Mouse (Mus musculus) limb, embryonic 14.5 days (tissue): ENCODE measurements around the gene Tmc7. TPM values are rescaled to one million over a fixed set of nuclear protein-coding genes. Genes with fewer than 3 reads are reported as not detected.

Source experiments
- ATAC-seq: fragments of 200-750 bp; cut with Nextera tagmentation; 2 replicates; pipeline ENCODE4 v1.8.0; 2017; ENCODE audit warnings: low read depth, moderate number of reproducible peaks, moderate TSS enrichment; ENCODE audit not compliant: low FRiP score
- DNase-seq: peaks from one replicate; pipeline ENCODE4 v3.0.0-alpha.2; 2015; ENCODE audit warnings: low spot score
- H3K27ac ChIP-seq: fragments of 300-500 bp; sonication (generic); replicated peaks from 2 replicates; pipeline ENCODE4 v1.5.1; 2014; ENCODE audit warnings: low read depth, mild to moderate bottlenecking, low read length, moderate library complexity, mixed read lengths
- H3K27me3 ChIP-seq: fragments of 300-500 bp; sonication (generic); 2 replicates; pipeline ENCODE4 v1.6.1; 2014; ENCODE audit warnings: low read length, mixed read lengths; ENCODE audit not compliant: control insufficient read depth, insufficient read depth
- H3K36me3 ChIP-seq: fragments of 300-500 bp; sonication (generic); 2 replicates; pipeline ENCODE4 v1.6.1; 2014; ENCODE audit warnings: mild to moderate bottlenecking, low read length, moderate library complexity, mixed read lengths; ENCODE audit not compliant: control insufficient read depth, insufficient read depth
- H3K4me1 ChIP-seq: fragments of 300-500 bp; sonication (generic); 2 replicates; pipeline ENCODE4 v1.6.1; 2014; ENCODE audit warnings: antibody characterized with exemption, low read length, mixed read lengths; ENCODE audit not compliant: control insufficient read depth, insufficient read depth
- H3K4me2 ChIP-seq: fragments of 300-500 bp; sonication (generic); replicated peaks from 2 replicates; pipeline ENCODE4 v1.6.1; 2014; ENCODE audit warnings: low read depth, mild to moderate bottlenecking, low read length, moderate library complexity; ENCODE audit not compliant: severe bottlenecking
- H3K4me3 ChIP-seq: fragments of 300-500 bp; sonication (generic); replicated peaks from 2 replicates; pipeline ENCODE4 v1.5.1; 2014; ENCODE audit warnings: low read length
- H3K9ac ChIP-seq: fragments of 300-500 bp; sonication (generic); 2 replicates; pipeline ENCODE4 v1.6.1; 2014; ENCODE audit warnings: mild to moderate bottlenecking, low read depth, low read length, moderate library complexity; ENCODE audit not compliant: severe bottlenecking
- H3K9me3 ChIP-seq: fragments of 300-500 bp; sonication (generic); 2 replicates; pipeline ENCODE4 v1.6.1; 2016; ENCODE audit warnings: low read length; ENCODE audit not compliant: control insufficient read depth
- POLR2A ChIP-seq: fragments of 200-500 bp; IDR thresholded peaks from 2 replicates; pipeline ENCODE4 v1.8.0; 2012; ENCODE audit warnings: inconsistent platforms, mild to moderate bottlenecking, moderate library complexity, borderline replicate concordance; ENCODE audit not compliant: insufficient read depth, insufficient read length; ENCODE audit errors: extremely low read depth
- WGBS: fragments of 180-500 bp; shearing (Covaris S2); extraction: QIAGEN DNeasy Blood & Tissue Kit; methylation state at CpG from one replicate; pipeline ENCODE4 v1.1.7; 2014; 5-methylcytosine and 5-hydroxymethylcytosine counted together
- polyA plus RNA-seq, 2 experiments: library from polyadenylated mRNA; depleted of rRNA in 1 of 2; stranded (reverse) in 1 of 2; unstranded in 1 of 2; fragments of >200 nt; fragmentation: Nextera tagmentation in 1 of 2; extraction: Ambion mirVana in 1 of 2; gene quantifications; 2 replicates each; pipeline versions ENCODE4 v1.2.1 to v1.2.3; 2012 to 2014

The Tmc7 gene
- polyA plus RNA-seq, 2 experiments = 4.0 to 4.4 TPM

GRCm38 (mm10) chr7:118578269-118578668, 6.3 kb downstream of the Tmc7 start:
- Histone ChIP-seq H3K9ac (no peak overlapping the region), H3K27ac (no peak overlapping the region), H3K4me3 (no peak overlapping the region), H3K4me1 (no peaks in the 10 kb centered on the region), H3K27me3 (no peaks in the 10 kb centered on the region), H3K4me2 (no peak overlapping the region), H3K36me3 (no peaks in the 10 kb centered on the region), H3K9me3 (no peaks in the 10 kb centered on the region)
- DNase-seq = no peak
- TF ChIP-seq POLR2A = no peak
- 77% methylated on average over 3 of the region's 3 CpGs for WGBS
- ATAC-seq = no peak

- no peak for ATAC-seq
- Histone ChIP-seq H3K9ac (no peak overlapping the region), H3K4me1 (no peaks in the 10 kb centered on the region), H3K4me2 (no peak overlapping the region), H3K27me3 (no peaks in the 10 kb centered on the region), H3K27ac (no peak overlapping the region), H3K36me3 (no peaks in the 10 kb centered on the region), H3K9me3 (no peaks in the 10 kb centered on the region), H3K4me3 (no peak overlapping the region)
- no peak for TF ChIP-seq POLR2A
- no peak for DNase-seq
- WGBS = 68% methylated on average over 5 of the region's 5 CpGs
These were observed 12.5 kb downstream of the Tmc7 start for GRCm38 (mm10) chr7:118572039-118572438.

GRCm38 (mm10) chr7:118571350-118571749, 13.2 kb downstream of the Tmc7 start:
- Histone ChIP-seq H3K27ac (no peak overlapping the region), H3K4me3 (no peak overlapping the region), H3K36me3 (no peaks in the 10 kb centered on the region), H3K9me3 (no peaks in the 10 kb centered on the region), H3K27me3 (no peaks in the 10 kb centered on the region), H3K4me2 (no peak overlapping the region), H3K4me1 (no peaks in the 10 kb centered on the region), H3K9ac (no peak overlapping the region)
- DNase-seq (no peak), ATAC-seq (no peak)
- 52% methylated on average over 5 of the region's 5 CpGs for WGBS
- TF ChIP-seq POLR2A = no peak

GRCm38 (mm10) chr7:118569121-118569543, 15.4 kb downstream of the Tmc7 start:
- ATAC-seq = no peak

GRCm38 (mm10) chr7:118554290-118554689, 30.2 kb downstream of the Tmc7 start:
- H3K36me3 ChIP-seq = peaks cover 4% of the 10 kb centered on the region; the same call in 1 of the 2 replicates
- peak; percentile 79 for ATAC-seq
- H3K4me3 ChIP-seq = no peak overlapping the region
- no peaks in the 10 kb centered on the region for H3K4me1 ChIP-seq
- no peak overlapping the region for H3K9ac ChIP-seq
- peak; percentile 29 for DNase-seq
- H3K27ac ChIP-seq = no peak overlapping the region
- H3K4me2 ChIP-seq = no peak overlapping the region
- H3K27me3 ChIP-seq = no peaks in the 10 kb centered on the region
- no peaks in the 10 kb centered on the region; the same call in 1 of the 2 replicates for H3K9me3 ChIP-seq
- 36% methylated on average over 2 of the region's 2 CpGs for WGBS
- no peak for TF ChIP-seq POLR2A

More at GRCm38 (mm10) chr7:118569121-118569543, 15.4 kb downstream of the Tmc7 start:
- 0 out of 2 replicates have a peak, but pooled peaks cover under 1% of the 10 kb centered on the region for H3K36me3 ChIP-seq
- H3K9me3 ChIP-seq = no peaks in the 10 kb centered on the region
- TF ChIP-seq POLR2A = no peak
- H3K27ac ChIP-seq = no peak overlapping the region
- no peak overlapping the region for H3K9ac ChIP-seq
- H3K4me2 ChIP-seq = no peak overlapping the region
- no peak overlapping the region for H3K4me3 ChIP-seq
- H3K4me1 ChIP-seq = no peaks in the 10 kb centered on the region
- WGBS = 84% methylated on average over 6 of the region's 6 CpGs
- H3K27me3 ChIP-seq = no peaks in the 10 kb centered on the region
- DNase-seq = no peak

GRCm38 (mm10) chr7:118553881-118554280, 30.7 kb downstream of the Tmc7 start:
- WGBS = 73% methylated on average over 4 of the region's 4 CpGs
- DNase-seq (no peak), ATAC-seq (no peak; the same call in 1 of the 2 replicates)
- no peak for TF ChIP-seq POLR2A
- peaks cover 4% of the 10 kb centered on the region; the same call in 1 of the 2 replicates for H3K36me3 ChIP-seq
- no peaks in the 10 kb centered on the region for H3K4me1 ChIP-seq
- no peak overlapping the region for H3K9ac ChIP-seq
- no peak overlapping the region for H3K27ac ChIP-seq
- no peak overlapping the region for H3K4me2 ChIP-seq
- no peak overlapping the region for H3K4me3 ChIP-seq
- no peaks in the 10 kb centered on the region; the same call in 1 of the 2 replicates for H3K9me3 ChIP-seq
- no peaks in the 10 kb centered on the region for H3K27me3 ChIP-seq
